Mouse (Mus musculus): ENCODE results near the gene Atp5l. TPM values are rescaled to one million over a fixed set of nuclear protein-coding genes. Genes with fewer than 3 reads are reported as not detected.

Atp5l gene
- polyA plus RNA-seq, 1 experiment: 773 TPM

GRCm38 (mm10) chr9:44941756-44942155, 21.2 kb upstream of the Atp5l start:
- Histone ChIP-seq H3K27me3 (ENCODE audit: control insufficient read depth, insufficient read depth, insufficient read length) (no peaks in the 10 kb centered on the region), H3ac (ENCODE audit: control insufficient read depth, insufficient read length) (no peak overlapping the region), H3K36me3 (ENCODE audit: control insufficient read depth, insufficient read depth) (peaks cover 32% of the 10 kb centered on the region), H3K79me2 (ENCODE audit: control insufficient read depth, insufficient read depth) (no peaks in the 10 kb centered on the region), H3K4me2 (ENCODE audit: low read depth) (no peak overlapping the region), H3K4me3 (no peak overlapping the region)
- no peak for TF ChIP-seq SRF (IDR thresholded peaks at IDR 0.05; ENCODE audit: control insufficient read depth, insufficient read length, low read depth)
- no peak for TF ChIP-seq MAX (IDR thresholded peaks at IDR 0.05; ENCODE audit: low read depth)
- no peak for TF ChIP-seq USF1 (IDR thresholded peaks at IDR 0.05; ENCODE audit: low read depth)
- no peak for TF ChIP-seq CEBPB (IDR thresholded peaks at IDR 0.05; ENCODE audit: insufficient read depth, poor library complexity, severe bottlenecking)
- TF ChIP-seq REST (IDR thresholded peaks at IDR 0.05; ENCODE audit: insufficient read depth, insufficient read length): no peak
- no peak for TF ChIP-seq TCF12 (IDR thresholded peaks at IDR 0.05; ENCODE audit: insufficient read depth, poor library complexity, severe bottlenecking)
- TF ChIP-seq POLR2A (IDR thresholded peaks at IDR 0.05; ENCODE audit: insufficient read length, low read depth): no peak
- TF ChIP-seq POLR2AphosphoS2 (IDR thresholded peaks at IDR 0.05; ENCODE audit: insufficient read length, low read depth): no peak
- TF ChIP-seq E2F4 (IDR thresholded peaks at IDR 0.05; ENCODE audit: insufficient read depth): no peak
- TF ChIP-seq TCF3 (IDR thresholded peaks at IDR 0.05; ENCODE audit: insufficient read length, low read depth): no peak
- no peak for TF ChIP-seq MYOD1 (IDR thresholded peaks at IDR 0.05; ENCODE audit: control insufficient read depth in 1 of 3, insufficient read length in 2 of 3, low read depth in 2 of 3)
- TF ChIP-seq MYOG (IDR thresholded peaks at IDR 0.05; ENCODE audit: control insufficient read depth in 1 of 3, insufficient read depth in 1 of 3, insufficient read length in 2 of 3, low read depth in 2 of 3): no peak

- H3ac ChIP-seq (ENCODE audit: control insufficient read depth, insufficient read length): peak overlapping the region; percentile 64
- H3K4me3 ChIP-seq: peak overlapping the region; percentile 90
- H3K36me3 ChIP-seq (ENCODE audit: control insufficient read depth, insufficient read depth): no peaks in the 10 kb centered on the region
- peaks cover 40% of the 10 kb centered on the region for H3K79me2 ChIP-seq (ENCODE audit: control insufficient read depth, insufficient read depth)
- no peak for TF ChIP-seq MAX (IDR thresholded peaks at IDR 0.05; ENCODE audit: low read depth)
- no peak for TF ChIP-seq POLR2AphosphoS2 (IDR thresholded peaks at IDR 0.05; ENCODE audit: insufficient read length, low read depth)
- TF ChIP-seq TCF3 (IDR thresholded peaks at IDR 0.05; ENCODE audit: insufficient read length, low read depth): no peak
- no peak for TF ChIP-seq POLR2A (IDR thresholded peaks at IDR 0.05; ENCODE audit: insufficient read length, low read depth)
- no peak for TF ChIP-seq USF1 (IDR thresholded peaks at IDR 0.05; ENCODE audit: low read depth)
- TF ChIP-seq E2F4 (IDR thresholded peaks at IDR 0.05; ENCODE audit: insufficient read depth): no peak
- no peak for TF ChIP-seq MYOD1 (IDR thresholded peaks at IDR 0.05; ENCODE audit: control insufficient read depth in 1 of 3, insufficient read length in 2 of 3, low read depth in 2 of 3)
- no peak for TF ChIP-seq REST (IDR thresholded peaks at IDR 0.05; ENCODE audit: insufficient read depth, insufficient read length)
- TF ChIP-seq SRF (IDR thresholded peaks at IDR 0.05; ENCODE audit: control insufficient read depth, insufficient read length, low read depth): no peak
- TF ChIP-seq MYOG (IDR thresholded peaks at IDR 0.05; ENCODE audit: control insufficient read depth in 1 of 3, insufficient read depth in 1 of 3, insufficient read length in 2 of 3, low read depth in 2 of 3): no peak
- no peak for TF ChIP-seq CEBPB (IDR thresholded peaks at IDR 0.05; ENCODE audit: insufficient read depth, poor library complexity, severe bottlenecking)
- TF ChIP-seq TCF12 (IDR thresholded peaks at IDR 0.05; ENCODE audit: insufficient read depth, poor library complexity, severe bottlenecking): no peak
- H3K4me2 ChIP-seq (ENCODE audit: low read depth): peak overlapping the region; percentile 82
- no peaks in the 10 kb centered on the region for H3K27me3 ChIP-seq (ENCODE audit: control insufficient read depth, insufficient read depth, insufficient read length)
Observed at GRCm38 (mm10) chr9:44921543-44921942, 1.0 kb upstream of the Atp5l start.

- H3K36me3 ChIP-seq (ENCODE audit: control insufficient read depth, insufficient read depth): no peaks in the 10 kb centered on the region
- no peak for TF ChIP-seq MYOG (IDR thresholded peaks at IDR 0.05; ENCODE audit: control insufficient read depth in 1 of 3, insufficient read depth in 1 of 3, insufficient read length in 2 of 3, low read depth in 2 of 3)
- TF ChIP-seq MAX (IDR thresholded peaks at IDR 0.05; ENCODE audit: low read depth): peak; percentile 50
- TF ChIP-seq USF1 (IDR thresholded peaks at IDR 0.05; ENCODE audit: low read depth): peak; percentile 67
- peaks cover 45% of the 10 kb centered on the region for H3K79me2 ChIP-seq (ENCODE audit: control insufficient read depth, insufficient read depth)
- peak overlapping the region; percentile 82 for H3K4me2 ChIP-seq (ENCODE audit: low read depth)
- H3K4me3 ChIP-seq: peak overlapping the region; percentile 90
- no peaks in the 10 kb centered on the region for H3K27me3 ChIP-seq (ENCODE audit: control insufficient read depth, insufficient read depth, insufficient read length)
- peak overlapping the region; percentile 64 for H3ac ChIP-seq (ENCODE audit: control insufficient read depth, insufficient read length)
Observed at GRCm38 (mm10) chr9:44921123-44921468, 554 bp upstream of the Atp5l start.

DNA sequence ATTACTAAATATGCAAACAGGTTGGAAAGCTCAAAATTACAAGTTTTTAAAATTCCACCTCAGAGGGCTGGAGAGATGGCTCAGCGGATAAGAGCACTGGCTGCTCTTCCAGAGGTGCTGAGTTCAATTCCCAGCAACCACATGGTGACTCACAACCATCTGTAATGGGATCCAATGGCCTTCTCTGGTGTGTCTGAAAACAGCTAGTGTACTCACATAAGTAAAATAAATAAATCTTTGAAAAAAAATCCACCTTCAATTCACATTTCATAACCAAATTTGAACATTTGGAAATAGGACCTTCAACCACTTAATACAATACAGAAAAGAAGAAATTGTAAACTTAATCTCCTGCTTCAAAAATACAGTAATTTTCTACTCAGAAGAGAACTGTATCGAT, 936 bp downstream of the Atp5l start:
- TF ChIP-seq SRF (IDR thresholded peaks at IDR 0.05; ENCODE audit: control insufficient read depth, insufficient read length, low read depth) (no peak), MAX (IDR thresholded peaks at IDR 0.05; ENCODE audit: low read depth) (no peak), MYOG (IDR thresholded peaks at IDR 0.05; ENCODE audit: control insufficient read depth in 1 of 3, insufficient read depth in 1 of 3, insufficient read length in 2 of 3, low read depth in 2 of 3) (no peak), USF1 (IDR thresholded peaks at IDR 0.05; ENCODE audit: low read depth) (no peak), REST (IDR thresholded peaks at IDR 0.05; ENCODE audit: insufficient read depth, insufficient read length) (no peak), E2F4 (IDR thresholded peaks at IDR 0.05; ENCODE audit: insufficient read depth) (no peak), POLR2A (IDR thresholded peaks at IDR 0.05; ENCODE audit: insufficient read length, low read depth) (no peak), TCF12 (IDR thresholded peaks at IDR 0.05; ENCODE audit: insufficient read depth, poor library complexity, severe bottlenecking) (no peak)
- Histone ChIP-seq H3K36me3 (ENCODE audit: control insufficient read depth, insufficient read depth) (no peaks in the 10 kb centered on the region), H3K27me3 (ENCODE audit: control insufficient read depth, insufficient read depth, insufficient read length) (no peaks in the 10 kb centered on the region), H3K4me2 (ENCODE audit: low read depth) (peak overlapping the region; percentile 78), H3K79me2 (ENCODE audit: control insufficient read depth, insufficient read depth) (peaks cover 60% of the 10 kb centered on the region), H3ac (ENCODE audit: control insufficient read depth, insufficient read length) (peak overlapping the region; percentile 64), H3K4me3 (peak overlapping the region; percentile 90)

DNA sequence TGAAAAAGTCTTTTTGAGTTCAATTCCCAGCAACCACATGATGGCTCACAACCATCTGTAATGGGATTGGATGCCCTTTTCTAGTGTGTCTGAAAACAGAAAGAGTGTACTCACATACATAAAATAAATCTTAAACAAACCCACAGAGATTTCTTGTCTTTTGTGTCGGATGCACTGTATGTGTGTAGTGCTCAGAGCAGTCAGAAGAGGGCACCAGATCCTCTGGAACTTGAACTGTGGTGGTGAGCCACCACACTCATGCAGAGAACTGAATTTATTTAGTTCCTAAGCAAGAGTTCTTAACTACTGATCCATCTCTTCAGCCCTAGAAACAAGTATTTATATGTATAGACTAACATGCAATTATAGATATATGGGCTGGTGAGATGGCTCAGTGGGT, 4.3 kb downstream of the Atp5l start:
- Histone ChIP-seq H3K27me3 (ENCODE audit: control insufficient read depth, insufficient read depth, insufficient read length) (no peaks in the 10 kb centered on the region), H3K4me3 (no peak overlapping the region), H3K36me3 (ENCODE audit: control insufficient read depth, insufficient read depth) (peaks cover 17% of the 10 kb centered on the region), H3K4me2 (ENCODE audit: low read depth) (no peak overlapping the region), H3K79me2 (ENCODE audit: control insufficient read depth, insufficient read depth) (peaks cover 75% of the 10 kb centered on the region), H3ac (ENCODE audit: control insufficient read depth, insufficient read length) (no peak overlapping the region)
- TF ChIP-seq REST (IDR thresholded peaks at IDR 0.05; ENCODE audit: insufficient read depth, insufficient read length): no peak
- TF ChIP-seq CEBPB (IDR thresholded peaks at IDR 0.05; ENCODE audit: insufficient read depth, poor library complexity, severe bottlenecking): no peak
- TF ChIP-seq E2F4 (IDR thresholded peaks at IDR 0.05; ENCODE audit: insufficient read depth): no peak
- no peak for TF ChIP-seq SRF (IDR thresholded peaks at IDR 0.05; ENCODE audit: control insufficient read depth, insufficient read length, low read depth)
- TF ChIP-seq MAX (IDR thresholded peaks at IDR 0.05; ENCODE audit: low read depth): no peak
- no peak for TF ChIP-seq MYOD1 (IDR thresholded peaks at IDR 0.05; ENCODE audit: control insufficient read depth in 1 of 3, insufficient read length in 2 of 3, low read depth in 2 of 3)
- TF ChIP-seq POLR2AphosphoS2 (IDR thresholded peaks at IDR 0.05; ENCODE audit: insufficient read length, low read depth): no peak
- no peak for TF ChIP-seq USF1 (IDR thresholded peaks at IDR 0.05; ENCODE audit: low read depth)

Data from myocyte (in vitro differentiated cells).